Mouse (Mus musculus): ENCODE measurements at regions not wholly inside any gene's neighbourhood (a gene's known extent, or its start where the extent isn't known, plus 50 kb on each side); places are given as distances from the start of the nearest gene placed in this dataset.

GRCm38 (mm10) chr14:33797551-33798303, 125.7 kb upstream of the Gdf10 start:
- CTCF ChIA-PET = no interaction called here

GRCm38 (mm10) chr14:33804321-33804720, 119.1 kb upstream of the Gdf10 start:
- CTCF ChIA-PET = no interaction called here

GRCm38 (mm10) chr14:33804721-33805120, 118.7 kb upstream of the Gdf10 start:
- CTCF ChIA-PET = no interaction called here

- CTCF ChIA-PET = interaction anchor here (0.9 kb wide), 1 partner anchor 391 kb away, joined by 6 read pairs; no protein-coding TSS in a partner anchor
Measured at GRCm38 (mm10) chr14:33807196-33807595, 116.2 kb upstream of the Gdf10 start.

- CTCF ChIA-PET = no interaction called here
Measured at GRCm38 (mm10) chr14:33808593-33809265, 114.7 kb upstream of the Gdf10 start.

- CTCF ChIA-PET = no interaction called here
Measured at GRCm38 (mm10) chr14:33810584-33810983, 112.8 kb upstream of the Gdf10 start.

GRCm38 (mm10) chr14:33811241-33811640, 112.1 kb upstream of the Gdf10 start:
- CTCF ChIA-PET = no interaction called here

- CTCF ChIA-PET = no interaction called here
Measured at GRCm38 (mm10) chr14:33812266-33812665, 111.1 kb upstream of the Gdf10 start.

- CTCF ChIA-PET = no interaction called here
Measured at GRCm38 (mm10) chr14:33812772-33813171, 110.6 kb upstream of the Gdf10 start.

- CTCF ChIA-PET = no interaction called here
Measured at GRCm38 (mm10) chr14:33813274-33813673, 110.1 kb upstream of the Gdf10 start.

- CTCF ChIA-PET = no interaction called here
Measured at GRCm38 (mm10) chr14:33814107-33814506, 109.3 kb upstream of the Gdf10 start.

GRCm38 (mm10) chr14:33814599-33814998, 108.8 kb upstream of the Gdf10 start:
- CTCF ChIA-PET = no interaction called here

GRCm38 (mm10) chr14:33820541-33821260, 102.7 kb upstream of the Gdf10 start:
- CTCF ChIA-PET = no interaction called here

GRCm38 (mm10) chr14:33821436-33821835, 102.0 kb upstream of the Gdf10 start:
- CTCF ChIA-PET = no interaction called here

- CTCF ChIA-PET = no interaction called here
Measured at GRCm38 (mm10) chr14:33824421-33824874, 98.9 kb upstream of the Gdf10 start.

GRCm38 (mm10) chr14:33826003-33826644, 97.3 kb upstream of the Gdf10 start:
- CTCF ChIA-PET = no interaction called here

- CTCF ChIA-PET = no interaction called here
Measured at GRCm38 (mm10) chr14:33832650-33833319, 90.6 kb upstream of the Gdf10 start.

- CTCF ChIA-PET = no interaction called here
Measured at GRCm38 (mm10) chr14:33836341-33836740, 87.0 kb upstream of the Gdf10 start.

- CTCF ChIA-PET = no interaction called here
Measured at GRCm38 (mm10) chr14:33841821-33842220, 81.6 kb upstream of the Gdf10 start.

- CTCF ChIA-PET = no interaction called here
Measured at GRCm38 (mm10) chr14:33853499-33853898, 69.9 kb upstream of the Gdf10 start.

- CTCF ChIA-PET = no interaction called here
Measured at GRCm38 (mm10) chr14:33854181-33854580, 69.2 kb upstream of the Gdf10 start.

GRCm38 (mm10) chr14:33856992-33857391, 66.4 kb upstream of the Gdf10 start:
- CTCF ChIA-PET = no interaction called here
